Mouse (Mus musculus) adipocyte (in vitro differentiated cells): ENCODE data around the gene Gm10197.

Experiments
- DNase-seq: peaks from one replicate; pipeline ENCODE4 v3.0.0-alpha.2; 2016; ENCODE audit warnings: low spot score

Gene Gm10197

DNA sequence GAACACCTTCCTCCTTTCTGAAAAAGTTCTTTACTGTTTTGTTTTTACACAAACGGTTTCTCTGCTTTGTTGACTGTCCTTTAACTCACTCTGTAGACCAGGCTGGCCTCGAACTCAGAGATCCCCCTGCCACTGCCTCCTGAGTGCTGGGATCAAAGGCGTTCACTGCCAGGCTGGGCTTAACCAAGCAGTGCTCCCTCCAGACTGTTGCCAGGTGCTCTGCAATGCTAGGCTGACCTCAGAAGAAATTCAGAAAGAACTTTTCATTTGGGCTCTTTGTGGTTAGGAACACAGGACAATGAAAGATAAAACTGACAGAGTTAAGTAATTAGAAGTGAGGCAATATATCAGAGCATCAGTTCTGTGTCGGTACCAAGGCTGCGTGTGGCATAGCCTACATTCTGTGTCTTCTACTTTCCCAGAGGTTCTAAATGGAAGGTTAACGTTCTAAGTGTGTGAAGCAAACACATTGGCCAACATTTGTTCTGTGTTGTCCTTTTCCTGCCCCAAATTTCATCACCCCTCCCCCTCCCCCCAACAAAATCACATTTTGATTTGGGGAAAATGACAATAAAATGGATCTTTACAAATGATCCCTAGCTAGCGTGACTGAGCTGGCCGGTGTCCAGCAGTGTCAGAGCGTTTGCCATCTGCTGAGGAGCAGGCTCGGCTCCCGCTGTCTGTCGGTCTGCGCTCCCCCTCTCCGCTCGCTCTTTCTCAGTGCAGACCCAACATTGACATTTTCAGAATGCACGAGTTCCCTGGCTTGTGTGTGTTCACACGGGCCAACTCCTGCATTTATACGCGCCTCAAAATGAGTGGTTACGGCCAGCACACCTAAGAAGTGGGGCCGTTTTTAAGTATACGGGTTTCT, 12.2 kb downstream of the Gm10197 start:
- peak; percentile 22 for DNase-seq

DNA sequence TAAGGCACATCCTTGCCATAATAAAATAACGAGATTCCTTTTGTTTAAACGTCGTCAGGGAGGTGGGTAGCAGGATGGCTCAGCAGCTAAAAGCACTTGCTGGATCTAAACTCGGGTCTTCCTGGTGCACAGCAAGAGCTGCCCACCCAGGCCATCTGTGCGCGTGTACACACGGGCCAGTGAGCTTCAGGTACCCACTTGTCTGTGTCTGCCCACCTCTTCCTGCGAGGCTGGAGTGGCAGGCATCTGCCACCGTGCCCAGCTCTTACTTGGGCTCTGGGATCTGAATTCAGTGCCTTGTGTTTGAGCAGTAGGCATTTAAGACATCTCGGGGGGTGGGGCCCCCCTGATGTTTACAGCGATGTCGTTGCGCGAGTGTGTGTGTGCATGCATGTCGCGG, 16.5 kb downstream of the Gm10197 start:
- DNase-seq, result no peak

DNA sequence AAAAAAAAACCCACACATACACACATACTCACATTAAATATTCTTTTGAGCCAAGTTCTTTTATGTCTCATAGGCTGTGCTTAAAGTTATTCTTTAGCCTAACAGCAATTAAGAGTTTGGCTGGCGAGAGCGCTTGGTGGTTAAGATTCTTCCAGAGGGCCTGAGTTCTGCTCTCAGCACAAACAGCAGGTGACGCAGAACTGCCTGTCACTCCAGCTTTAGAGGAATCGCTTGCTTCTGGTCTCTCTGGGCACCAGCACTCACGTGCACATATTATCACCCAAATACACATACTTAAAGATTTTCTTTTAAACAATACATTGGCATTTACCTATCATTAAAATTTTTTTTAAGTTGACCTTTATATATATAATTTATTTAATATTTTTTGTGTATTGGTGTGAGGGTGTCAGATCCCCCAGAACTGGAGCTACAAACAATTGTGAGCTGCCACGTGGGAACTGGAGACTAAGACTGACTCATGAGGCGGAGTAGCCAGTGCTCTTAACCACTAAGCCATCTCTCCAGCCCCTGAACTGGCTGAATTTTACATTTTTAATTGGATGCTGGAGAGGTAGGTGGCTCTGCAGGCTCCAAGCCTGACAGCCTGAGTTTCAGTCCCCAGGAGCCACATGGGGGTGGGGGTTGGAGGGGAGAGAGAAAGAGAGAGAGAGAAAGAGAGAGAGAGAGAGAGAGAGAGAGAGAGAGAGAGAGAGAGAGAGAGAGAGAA, 17.1 kb downstream of the Gm10197 start:
- DNase-seq, result no peak

DNA sequence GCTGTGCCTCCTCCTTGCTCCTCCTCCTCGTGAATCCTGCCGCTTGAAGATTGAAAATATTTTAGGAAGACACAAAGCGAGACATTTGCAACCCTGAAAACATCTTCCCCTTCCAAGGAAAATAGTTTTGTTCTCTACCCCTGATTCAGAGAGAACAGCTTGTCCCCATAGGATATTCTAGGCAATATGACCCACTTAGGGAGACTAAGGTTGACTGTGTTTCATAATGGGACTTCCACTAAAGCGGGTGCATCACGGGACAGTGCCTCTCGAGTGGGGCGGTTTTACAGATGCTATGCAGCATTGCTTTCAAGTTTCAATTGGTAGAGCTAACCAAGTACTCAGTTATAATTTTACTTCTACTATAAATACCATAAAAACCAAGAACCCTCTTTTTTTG, 17.7 kb downstream of the Gm10197 start:
- DNase-seq, result no peak

DNA sequence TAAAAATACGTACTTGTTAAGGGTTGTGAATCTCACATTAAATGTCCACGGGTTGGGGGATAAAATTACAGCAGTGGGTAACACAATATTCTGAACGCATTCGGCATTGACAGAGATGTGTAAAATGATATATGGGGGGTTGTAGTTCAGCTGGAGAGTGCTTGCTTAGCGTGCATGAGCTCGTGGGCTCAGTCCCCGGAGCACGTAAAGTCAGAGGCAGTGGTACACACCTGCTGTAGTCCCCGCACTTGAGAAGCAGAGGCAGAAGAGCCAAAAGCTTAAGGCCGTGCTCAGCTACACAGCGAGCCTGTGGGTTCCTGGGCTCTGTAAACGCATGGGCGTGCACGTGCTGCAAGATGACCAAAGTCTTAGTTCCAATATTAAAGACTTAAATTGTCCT, 25.8 kb downstream of the Gm10197 start:
- no peak for DNase-seq

DNA sequence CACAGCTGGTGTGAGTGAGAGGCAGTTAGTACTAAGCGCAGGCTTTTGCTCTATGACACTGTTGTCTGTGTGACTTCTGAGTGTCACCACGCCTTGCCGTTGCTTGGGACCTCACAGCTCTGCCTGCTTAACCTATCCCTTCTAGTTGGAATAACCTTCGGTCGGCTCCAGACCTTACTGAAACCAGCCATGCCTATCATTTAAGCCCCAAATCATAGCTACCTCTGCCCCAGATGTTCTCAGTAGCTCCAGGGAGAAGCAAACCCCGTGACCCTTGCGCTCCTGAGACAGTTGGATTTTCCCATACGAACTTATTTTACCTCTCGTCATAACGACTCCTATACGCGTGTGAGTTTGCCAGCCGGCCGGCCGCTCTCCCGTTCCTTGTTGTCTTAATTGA, 27.5 kb downstream of the Gm10197 start:
- DNase-seq, result no peak

DNA sequence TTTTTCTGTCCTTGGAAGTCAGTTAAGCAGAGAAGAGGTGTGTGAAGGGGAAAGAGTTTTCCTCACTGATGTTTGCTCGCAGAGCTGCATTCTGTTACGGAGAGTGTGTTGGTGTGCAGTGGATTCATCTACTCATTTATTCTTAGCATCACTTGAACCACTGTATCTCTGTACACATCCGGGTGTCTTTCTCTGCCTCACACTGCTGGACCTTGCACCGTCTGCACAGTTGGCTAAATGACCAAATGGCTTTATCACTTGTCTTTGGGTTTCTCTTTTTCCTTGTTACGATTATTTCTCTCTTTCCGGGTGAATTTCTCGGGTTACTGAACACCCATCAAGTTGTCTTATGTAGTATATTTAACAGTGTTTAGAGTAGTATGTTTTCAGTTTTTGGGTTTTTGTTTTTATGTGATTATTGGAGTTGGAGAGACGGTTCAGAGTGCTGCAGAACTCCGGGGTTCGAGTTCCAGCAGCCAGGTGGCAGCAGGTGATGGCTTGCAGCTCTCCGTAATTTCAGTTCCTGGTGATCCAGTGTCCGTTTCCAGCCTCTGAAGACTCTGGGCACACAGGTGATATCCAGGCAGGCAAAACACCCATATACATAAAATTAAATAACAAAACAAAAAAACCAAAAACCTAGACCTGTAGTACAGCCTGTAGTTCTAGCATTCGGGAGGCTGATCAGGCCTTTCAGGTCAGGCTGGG, 28.2 kb downstream of the Gm10197 start:
- no peak for DNase-seq

DNA sequence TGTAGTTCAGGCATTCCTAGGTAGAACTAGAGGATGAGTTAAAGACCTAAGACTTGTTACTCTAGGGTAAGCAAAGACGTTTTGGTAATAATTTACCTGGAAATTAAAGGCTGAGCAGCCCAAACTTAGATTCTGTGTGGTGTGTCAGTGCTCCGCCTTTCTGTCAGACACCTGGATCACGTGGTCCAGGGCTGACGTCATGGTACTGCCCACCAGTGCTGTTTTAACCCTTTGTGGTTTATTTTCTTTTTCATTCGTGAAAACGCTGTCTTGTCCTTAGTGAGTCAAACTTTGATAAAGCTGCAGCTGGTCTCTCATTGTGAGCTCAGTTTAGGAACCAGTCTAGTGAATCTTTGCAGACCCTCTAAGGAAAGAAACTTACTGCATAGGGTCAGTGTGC, 31.1 kb downstream of the Gm10197 start:
- DNase-seq, result no peak

DNA sequence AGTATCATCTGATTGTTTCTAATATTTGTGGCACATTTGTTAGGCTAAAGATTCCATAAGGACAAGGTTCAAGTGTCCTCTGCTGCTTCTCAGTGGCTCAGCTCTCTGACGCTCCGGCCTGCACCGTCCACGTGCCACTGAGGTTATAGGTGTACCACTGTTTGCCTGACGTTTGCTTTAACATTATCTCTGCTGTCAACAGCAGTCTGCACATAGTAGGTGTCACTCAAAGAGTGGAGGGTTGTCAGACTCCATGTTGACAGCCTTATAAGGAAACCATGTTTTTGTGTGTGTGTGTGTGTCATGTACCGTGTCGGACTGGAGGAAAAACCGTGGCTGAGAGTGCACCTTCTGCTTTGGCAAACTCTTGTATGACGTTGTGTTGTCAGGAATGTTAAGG, 36.3 kb downstream of the Gm10197 start:
- no peak for DNase-seq

DNA sequence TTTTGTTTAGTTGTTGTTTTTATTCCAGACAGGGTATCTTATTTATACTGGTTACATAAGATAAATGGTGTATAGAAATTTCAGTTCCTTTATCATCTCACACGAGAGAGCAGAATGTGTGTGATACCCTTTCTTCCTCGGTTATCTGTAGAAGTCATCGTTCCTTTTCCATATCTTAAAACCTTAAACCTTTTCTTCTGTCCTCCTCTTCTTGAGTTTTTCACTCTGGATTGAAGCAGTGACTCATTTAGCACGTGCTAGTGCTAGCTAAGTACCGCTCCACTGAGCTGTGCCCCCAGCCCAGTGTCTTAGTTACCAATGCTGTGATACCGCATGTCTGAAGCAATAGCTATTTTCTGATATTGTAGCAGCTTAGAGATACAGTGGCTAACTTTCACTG, 37.8 kb downstream of the Gm10197 start:
- DNase-seq, result no peak

DNA sequence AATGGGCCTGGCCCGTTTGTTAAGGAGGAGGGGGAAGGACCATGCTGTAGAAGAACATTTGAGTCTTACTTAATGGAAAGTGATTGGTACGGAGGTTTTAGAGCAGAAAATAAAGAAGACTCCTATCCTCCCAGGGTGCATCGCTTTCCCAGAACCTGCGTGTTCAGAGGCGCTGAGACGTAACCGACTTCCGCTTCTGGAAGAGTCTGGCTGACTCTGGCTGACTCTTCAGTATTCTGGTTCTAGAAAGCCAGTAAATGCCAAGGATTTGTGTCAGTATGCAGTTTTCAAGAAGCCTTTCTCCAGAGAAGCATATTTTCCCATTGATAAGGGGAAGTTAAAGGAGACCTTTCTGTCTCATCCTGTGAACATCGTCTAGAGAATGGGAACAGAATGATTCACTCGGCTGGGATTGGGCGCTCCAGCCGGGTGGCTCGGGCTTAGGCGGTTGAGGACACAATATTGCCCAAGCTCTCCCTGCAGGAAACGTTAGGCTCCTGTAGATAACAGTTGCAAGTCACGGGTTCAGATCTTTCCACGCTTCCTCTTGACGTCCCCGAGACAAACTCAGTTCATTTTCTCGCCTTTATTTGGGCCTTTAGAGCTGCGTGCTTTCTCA, 39.6 kb downstream of the Gm10197 start:
- no peak for DNase-seq

DNA sequence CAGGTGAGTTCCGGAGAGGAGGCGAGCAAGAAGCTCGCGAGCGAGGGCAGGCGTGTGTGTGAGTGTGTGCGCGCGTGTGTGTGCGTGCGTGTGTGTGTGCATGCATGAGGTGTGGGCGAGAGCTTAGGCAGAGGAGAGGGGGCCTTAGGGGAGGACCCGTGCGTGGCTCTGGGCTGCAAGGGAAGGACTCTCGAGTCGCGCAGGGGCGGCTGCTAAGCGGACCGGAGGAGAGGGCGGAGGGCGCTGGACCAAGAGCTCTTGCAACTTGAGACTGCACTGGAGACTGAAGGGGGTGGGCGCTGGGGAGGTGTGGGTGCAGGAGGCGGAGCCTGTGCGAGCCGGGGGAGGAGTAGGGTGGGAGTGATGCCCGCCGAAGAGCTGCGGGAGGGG, 41.6 kb downstream of the Gm10197 start:
- DNase-seq, result no peak

DNA sequence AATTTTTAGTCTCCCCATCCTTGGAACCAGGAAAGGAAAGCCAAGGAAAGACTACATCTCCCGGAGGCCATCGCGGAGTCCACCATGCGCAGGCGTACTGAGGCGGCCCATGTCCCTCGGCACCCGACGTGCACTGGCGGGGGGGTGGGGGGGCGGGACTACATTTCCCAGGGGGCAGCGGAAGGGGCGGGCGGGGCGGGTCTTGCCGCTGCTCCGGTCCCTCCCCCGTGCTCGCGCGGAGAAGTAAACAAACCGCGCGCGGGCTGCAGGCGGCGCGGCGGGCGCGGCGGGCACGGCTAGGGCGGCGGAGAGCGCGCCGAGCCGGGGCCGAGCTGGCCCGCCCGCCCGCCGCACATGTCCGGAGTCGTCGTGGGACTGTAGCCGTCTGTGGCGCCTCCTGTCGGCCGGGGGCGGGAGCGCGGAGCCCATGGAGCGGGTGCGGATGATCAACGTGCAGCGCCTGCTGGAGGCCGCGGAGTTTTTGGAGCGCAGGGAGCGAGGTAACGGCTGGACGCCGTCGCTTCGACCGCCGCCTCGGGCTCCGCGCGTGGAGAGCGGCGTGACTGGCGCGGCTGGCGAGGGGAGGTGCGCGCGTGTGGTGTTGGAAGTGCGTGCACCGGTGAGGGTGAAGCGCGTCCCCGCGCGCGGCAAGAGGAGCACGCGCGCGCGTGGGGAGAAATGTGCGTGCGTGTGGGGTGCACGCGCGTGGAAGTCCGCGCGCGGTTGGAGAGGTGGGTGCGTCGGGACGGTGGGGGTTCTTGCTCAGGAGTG, 42.2 kb downstream of the Gm10197 start:
- DNase-seq, result peak; percentile 95

DNA sequence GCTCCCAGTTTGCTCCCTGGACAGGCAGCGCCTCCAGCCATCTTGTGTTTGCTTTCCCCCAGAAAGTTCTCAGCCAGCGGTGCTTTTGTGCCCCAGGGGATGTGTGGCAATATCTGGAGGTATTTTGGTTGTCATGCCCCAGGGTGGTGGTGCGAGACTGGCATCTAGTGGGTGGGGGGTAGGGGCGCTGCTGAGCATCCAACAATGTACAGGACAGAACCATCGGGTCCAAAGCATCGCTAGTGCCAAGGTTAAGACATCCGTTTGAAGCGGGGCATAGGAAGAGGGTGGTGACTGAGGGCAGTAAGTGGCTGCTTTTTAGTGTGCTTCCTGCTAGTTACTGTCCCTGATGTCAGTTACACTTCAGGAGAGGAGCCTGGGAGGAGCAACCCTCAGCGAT, 43.5 kb downstream of the Gm10197 start:
- no peak for DNase-seq

DNA sequence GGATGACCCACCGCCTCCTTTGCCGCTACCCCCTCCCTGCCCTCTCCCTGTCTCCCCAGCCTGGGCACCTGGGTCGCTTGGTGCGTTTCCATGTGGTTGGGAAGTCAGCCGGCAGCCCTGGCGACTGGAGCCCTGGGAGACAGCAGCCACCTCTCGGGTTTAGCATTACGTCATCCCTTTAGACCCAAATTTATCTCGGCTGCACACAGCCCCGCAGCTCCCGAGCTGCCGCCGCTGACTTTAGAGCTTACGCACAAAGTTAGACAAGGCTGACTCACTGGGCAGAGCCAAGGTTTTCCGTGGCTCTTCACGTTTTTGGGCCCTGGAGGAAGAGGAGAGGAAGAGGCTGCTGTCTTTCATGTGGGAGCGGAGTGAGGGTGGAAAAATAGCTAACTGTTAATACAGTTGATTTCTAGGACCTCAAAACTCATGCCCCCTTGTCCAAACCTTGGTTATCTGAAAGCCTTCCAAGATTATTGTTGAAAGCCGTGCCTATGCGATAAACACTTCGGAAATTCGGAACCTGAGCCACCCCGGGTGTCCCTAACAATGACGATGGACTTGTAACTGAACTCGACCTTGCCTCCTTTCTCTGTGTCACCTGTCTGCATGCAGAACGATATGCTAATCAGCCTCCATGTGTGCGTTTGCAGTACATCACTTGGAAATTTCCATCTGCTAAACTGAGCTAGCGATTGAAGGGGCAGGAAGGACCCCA, 45.8 kb downstream of the Gm10197 start:
- DNase-seq, result peak; percentile 61

DNA sequence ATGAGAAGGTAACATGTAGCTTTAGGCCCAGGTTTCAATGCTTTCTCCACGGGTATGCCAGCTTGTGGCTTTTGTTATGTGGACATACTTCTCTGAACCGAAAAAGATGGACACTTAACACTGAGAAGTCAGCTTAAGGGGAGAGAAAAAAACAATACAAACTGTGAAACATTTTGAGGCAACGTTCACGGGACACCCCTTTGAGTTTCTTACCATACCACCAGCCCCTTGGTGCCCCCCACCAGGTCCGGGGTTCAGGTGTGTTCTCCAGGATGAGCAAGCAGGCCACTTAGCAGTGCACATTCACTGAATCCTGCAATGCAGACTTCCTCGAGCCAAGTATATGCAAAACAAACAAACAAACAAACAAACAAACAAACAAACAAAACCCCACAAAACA, 46.7 kb downstream of the Gm10197 start:
- DNase-seq, result no peak

DNA sequence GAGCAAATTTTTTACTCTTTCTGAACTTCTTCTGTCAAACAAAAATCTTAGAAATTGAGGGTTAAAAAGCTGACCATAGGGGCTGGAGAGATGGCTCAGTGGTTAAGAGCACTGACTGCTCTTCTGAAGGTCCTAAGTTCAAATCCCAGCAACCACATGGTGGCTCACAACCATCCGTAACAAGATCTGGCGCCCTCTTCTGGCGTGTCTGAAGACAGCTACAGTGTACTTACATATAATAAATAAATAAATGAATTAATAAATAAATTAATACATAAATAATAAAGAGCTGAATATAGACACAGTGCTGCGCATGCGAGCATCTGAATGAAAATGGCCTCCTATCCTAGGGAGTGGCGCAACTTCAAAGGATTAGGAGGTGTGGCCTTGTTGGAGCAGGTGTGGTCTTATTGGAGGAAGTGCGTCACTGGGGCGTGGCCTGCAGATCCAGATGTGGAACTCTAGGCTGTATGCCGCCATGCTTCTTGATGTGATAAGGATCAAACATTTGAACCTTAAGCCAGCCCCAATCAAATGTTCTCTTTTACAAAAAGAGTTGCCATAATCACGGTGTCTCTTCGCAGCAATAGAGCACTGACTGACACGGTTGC, 49.0 kb downstream of the Gm10197 start:
- DNase-seq, result no peak
